Mouse (Mus musculus) liver, embryonic 15.5 days (tissue): ENCODE data around the gene Btg3. TPM values are rescaled to one million over a fixed set of nuclear protein-coding genes. Genes with fewer than 3 reads are reported as not detected.

ENCODE experiments used
- ATAC-seq: fragments of 200-750 bp; cut with Nextera tagmentation; 2 replicates; pipeline ENCODE4 v1.8.0; 2017; ENCODE audit warnings: moderate number of reproducible peaks, mild to moderate bottlenecking, moderate library complexity; ENCODE audit not compliant: insufficient read depth
- H3K27ac ChIP-seq: fragments of 300-500 bp; sonication (generic); replicated peaks from 2 replicates; pipeline ENCODE4 v1.5.1; 2015; ENCODE audit warnings: mild to moderate bottlenecking, inconsistent platforms
- H3K27me3 ChIP-seq: fragments of 300-500 bp; sonication (generic); 2 replicates; pipeline ENCODE4 v1.6.1; 2015; ENCODE audit warnings: mild to moderate bottlenecking, inconsistent platforms
- H3K36me3 ChIP-seq: fragments of 300-500 bp; sonication (generic); replicated peaks from 2 replicates; pipeline ENCODE4 v1.6.1; 2015; ENCODE audit warnings: moderate library complexity, mild to moderate bottlenecking, inconsistent platforms
- H3K4me1 ChIP-seq: fragments of 300-500 bp; sonication (generic); replicated peaks from 2 replicates; pipeline ENCODE4 v1.6.1; 2015; ENCODE audit warnings: inconsistent platforms
- H3K4me2 ChIP-seq: fragments of 300-500 bp; sonication (generic); 2 replicates; pipeline ENCODE4 v1.6.1; 2015; ENCODE audit warnings: moderate library complexity, mild to moderate bottlenecking, inconsistent platforms
- H3K4me3 ChIP-seq: fragments of 300-500 bp; sonication (generic); replicated peaks from 2 replicates; pipeline ENCODE4 v1.5.1; 2015; ENCODE audit warnings: mild to moderate bottlenecking, inconsistent platforms
- H3K9ac ChIP-seq: fragments of 300-500 bp; sonication (generic); 2 replicates; pipeline ENCODE4 v1.6.1; 2015; ENCODE audit warnings: moderate library complexity, mild to moderate bottlenecking, inconsistent platforms
- H3K9me3 ChIP-seq: fragments of 300-500 bp; sonication (generic); replicated peaks from 2 replicates; pipeline ENCODE4 v1.6.1; 2016; ENCODE audit warnings: inconsistent platforms
- WGBS: fragments of 180-500 bp; shearing (Covaris S2); methylation state at CpG from one replicate; pipeline ENCODE4 v1.1.7; 2015; ENCODE audit warnings: mixed read lengths; ENCODE audit not compliant: insufficient replicate concordance; 5-methylcytosine and 5-hydroxymethylcytosine counted together
- polyA plus RNA-seq: library from polyadenylated mRNA; unstranded; fragments of >200 nt; fragmentation: Nextera tagmentation; extraction: Ambion mirVana; gene quantifications from 2 replicates; pipeline ENCODE4 v1.2.1, GENCODE M21; 2015

The Btg3 gene
- polyA plus RNA-seq, 1 experiment from 2014 or later = 21.0 TPM

DNA sequence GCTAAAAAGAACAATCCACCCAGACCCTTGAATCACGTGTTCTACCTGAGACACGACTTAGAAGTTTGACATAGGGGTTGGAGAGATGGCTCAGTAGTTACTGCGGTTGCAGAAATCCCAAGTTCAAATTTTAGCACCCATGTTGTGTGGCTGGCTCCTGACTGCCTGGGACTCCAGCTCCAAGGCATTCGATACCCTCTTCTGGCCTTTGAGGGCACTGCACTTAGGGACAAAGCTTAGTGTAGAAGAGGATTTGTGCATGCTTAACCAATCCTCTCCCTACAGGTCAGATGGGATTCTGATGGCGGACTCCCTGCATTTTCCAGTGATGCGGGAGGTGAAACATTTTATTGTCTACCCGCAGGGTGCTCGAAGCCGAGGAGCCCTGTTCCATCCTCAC is 60.1 kb downstream of the Btg3 start:
- no peak for ATAC-seq
- WGBS = 65% methylated on average over 9 of the region's 9 CpGs

DNA sequence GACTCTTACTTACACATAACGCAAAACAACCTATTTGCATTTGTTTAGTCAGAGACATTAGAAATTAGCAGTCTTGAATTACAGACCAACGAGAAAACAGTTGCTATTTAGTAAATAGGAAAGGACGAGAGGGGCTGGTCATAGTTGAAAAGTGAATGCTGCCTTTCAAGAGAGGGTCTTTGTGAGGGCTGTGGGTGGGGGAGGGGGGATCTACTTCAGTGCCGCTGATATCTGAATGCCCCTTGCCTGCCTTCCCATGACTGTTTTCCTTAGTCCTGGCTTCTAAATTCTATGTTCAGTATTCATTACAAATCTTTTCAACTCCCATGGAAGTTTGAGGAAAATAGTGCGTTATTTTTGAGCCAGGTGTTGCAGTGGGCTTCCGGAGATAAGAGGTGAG is 63.0 kb downstream of the Btg3 start:
- 62% methylated on average over 6 of the region's 6 CpGs for WGBS

More for the DNA sequence above, 60.1 kb downstream of the Btg3 start:
- Histone ChIP-seq H3K36me3 (no peaks in the 10 kb centered on the region), H3K4me1 (0 out of 2 replicates have a peak, but pooled peaks cover 3% of the 10 kb centered on the region), H3K9ac (no peak overlapping the region), H3K4me3 (no peak overlapping the region), H3K27ac (no peak overlapping the region), H3K9me3 (no peaks in the 10 kb centered on the region), H3K4me2 (no peak overlapping the region), H3K27me3 (no peaks in the 10 kb centered on the region)

DNA sequence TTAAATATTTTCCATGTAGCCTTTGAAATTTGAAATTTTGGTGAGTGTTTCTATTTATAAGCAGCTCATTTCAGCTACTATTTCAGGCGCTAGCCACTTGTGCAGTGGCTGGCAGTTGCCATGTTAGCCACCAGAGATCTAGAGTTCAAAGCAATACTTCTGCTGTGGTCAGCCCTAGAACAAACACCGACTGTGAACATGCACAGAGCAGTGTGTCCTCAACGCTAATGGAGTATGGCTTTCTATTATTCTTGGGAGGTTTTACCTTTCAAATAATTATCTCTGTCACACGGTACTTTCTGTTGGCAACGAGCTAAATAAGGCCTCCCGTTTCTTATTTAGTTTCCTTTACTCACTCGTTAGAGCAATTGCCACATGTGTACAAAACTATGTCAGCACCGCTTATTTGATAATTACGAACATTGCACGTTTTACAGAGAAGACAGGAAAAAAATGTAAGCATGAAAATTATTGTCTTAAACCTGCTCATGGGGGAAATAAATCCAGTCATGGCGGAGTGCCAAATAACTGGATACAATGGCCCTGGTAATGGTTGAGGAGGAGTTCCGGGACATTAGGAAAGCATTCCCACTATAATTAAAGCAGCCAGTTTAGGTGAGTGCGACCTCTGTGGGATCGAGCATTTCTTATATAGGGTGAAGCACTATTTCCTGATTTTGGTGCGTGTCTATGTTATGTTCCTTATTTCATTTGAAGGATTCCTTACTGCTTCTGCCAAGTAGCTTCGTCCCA is 63.7 kb downstream of the Btg3 start:
- no peak overlapping the region for H3K4me2 ChIP-seq

More for the DNA sequence above, 63.0 kb downstream of the Btg3 start:
- ATAC-seq = no peak
- Histone ChIP-seq H3K36me3 (no peaks in the 10 kb centered on the region), H3K27me3 (no peaks in the 10 kb centered on the region), H3K4me3 (no peak overlapping the region), H3K4me1 (0 out of 2 replicates have a peak, but pooled peaks cover 3% of the 10 kb centered on the region), H3K4me2 (no peak overlapping the region), H3K27ac (no peak overlapping the region), H3K9ac (no peak overlapping the region), H3K9me3 (no peaks in the 10 kb centered on the region)

DNA sequence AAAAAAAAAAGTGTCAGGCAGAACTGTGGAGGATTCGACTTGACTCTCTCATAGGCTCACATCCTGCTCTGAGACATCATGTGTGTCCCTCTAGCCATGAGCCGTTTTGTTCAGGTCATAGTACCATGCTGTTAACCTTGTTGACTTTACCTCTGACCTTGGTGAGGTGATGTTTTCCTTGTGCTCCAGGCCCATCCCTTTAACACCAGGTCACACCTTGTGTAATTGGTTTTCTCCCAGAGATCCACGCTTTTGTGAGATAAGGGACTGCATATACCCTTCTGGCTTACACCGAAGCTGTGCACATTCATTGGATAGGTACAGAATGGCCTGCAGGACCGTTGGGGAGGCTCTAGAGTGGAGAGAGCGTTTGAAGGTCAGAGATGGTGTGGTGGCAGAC is 67.7 kb downstream of the Btg3 start:
- peak; percentile 75 for ATAC-seq
- no peaks in the 10 kb centered on the region for H3K36me3 ChIP-seq
- H3K9ac ChIP-seq = no peak overlapping the region
- peak overlapping the region; percentile 66; the same call in 1 of the 2 replicates for H3K27ac ChIP-seq
- H3K4me1 ChIP-seq = no peaks in the 10 kb centered on the region
- no peaks in the 10 kb centered on the region for H3K9me3 ChIP-seq
- H3K4me3 ChIP-seq = no peak overlapping the region
- no peaks in the 10 kb centered on the region for H3K27me3 ChIP-seq
- H3K4me2 ChIP-seq = peak overlapping the region; percentile 25; the same call in 1 of the 2 replicates
- WGBS = 56% methylated on average over 6 of the region's 6 CpGs

More for the DNA sequence above, 63.7 kb downstream of the Btg3 start:
- Histone ChIP-seq H3K9me3 (no peaks in the 10 kb centered on the region), H3K27ac (no peak overlapping the region), H3K27me3 (no peaks in the 10 kb centered on the region), H3K9ac (no peak overlapping the region), H3K4me1 (0 out of 2 replicates have a peak, but pooled peaks cover 3% of the 10 kb centered on the region), H3K36me3 (no peaks in the 10 kb centered on the region), H3K4me3 (no peak overlapping the region)
- no peak for ATAC-seq
- 65% methylated on average over 16 of the region's 16 CpGs for WGBS

DNA sequence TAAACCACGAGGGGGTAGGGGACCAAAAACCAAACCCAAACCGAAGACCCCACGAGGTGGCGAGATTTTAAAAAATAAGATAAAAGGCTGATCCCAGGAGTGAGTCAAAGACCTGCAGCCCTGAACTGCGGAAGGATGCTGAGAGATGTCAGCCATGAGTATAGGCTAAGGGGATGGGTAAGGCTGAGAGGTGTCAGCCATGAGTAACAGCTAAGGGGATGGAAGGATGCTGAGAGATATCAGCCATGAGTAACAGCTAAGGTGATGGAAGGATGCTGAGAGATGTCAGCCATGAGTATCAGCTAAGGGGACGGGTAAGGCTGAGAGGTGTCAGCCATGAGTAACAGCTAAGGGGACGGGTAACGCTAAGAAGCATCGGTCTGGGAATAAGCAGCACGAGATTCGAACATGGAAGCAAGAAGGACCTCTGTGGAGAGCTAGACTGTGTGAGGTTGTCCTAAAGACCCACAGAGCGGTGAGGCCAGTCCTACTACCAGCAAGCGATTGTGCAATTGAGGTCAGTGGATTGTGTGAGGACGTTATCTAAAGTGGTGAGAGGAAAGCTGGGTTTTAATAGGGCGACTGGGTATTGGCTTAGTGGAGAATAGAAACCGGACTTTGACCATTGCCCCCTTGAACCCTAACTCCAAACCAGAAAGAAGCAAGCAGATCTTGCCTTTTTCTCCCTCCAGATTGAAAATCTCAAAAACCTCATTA is 69.4 kb downstream of the Btg3 start:
- peaks cover 16% of the 10 kb centered on the region for H3K27me3 ChIP-seq
- WGBS = 60% methylated on average over 16 of the region's 16 CpGs
- H3K4me1 ChIP-seq = no peaks in the 10 kb centered on the region
- peak; percentile 70 for ATAC-seq
- no peak overlapping the region; the same call in 1 of the 2 replicates for H3K4me2 ChIP-seq
- H3K27ac ChIP-seq = peak overlapping the region; percentile 61
- no peak overlapping the region for H3K9ac ChIP-seq
- H3K9me3 ChIP-seq = no peaks in the 10 kb centered on the region
- no peaks in the 10 kb centered on the region for H3K36me3 ChIP-seq
- H3K4me3 ChIP-seq = no peak overlapping the region

DNA sequence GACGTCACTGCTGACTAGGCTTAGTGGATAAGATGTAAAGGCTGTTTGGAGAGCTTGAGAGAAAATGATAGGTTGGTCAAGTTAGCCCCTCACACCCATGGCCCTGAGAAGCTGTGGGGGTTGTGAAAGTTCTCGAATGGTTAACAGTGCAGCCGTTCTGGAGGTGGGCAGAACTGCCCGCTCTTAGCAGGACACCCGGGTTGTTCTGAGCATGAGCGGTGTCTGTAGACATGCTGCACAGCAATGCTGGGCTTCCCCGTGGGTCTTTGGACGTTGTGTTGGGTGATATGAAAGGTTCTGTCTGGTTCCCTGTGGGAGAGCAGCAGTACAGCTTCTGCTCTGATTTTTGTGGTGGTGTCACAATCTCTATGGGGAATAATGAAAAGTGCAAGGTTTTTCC is 70.4 kb downstream of the Btg3 start:
- Histone ChIP-seq H3K4me2 (no peak overlapping the region), H3K36me3 (no peaks in the 10 kb centered on the region), H3K27ac (no peak overlapping the region), H3K4me3 (no peak overlapping the region), H3K9me3 (no peaks in the 10 kb centered on the region), H3K9ac (no peak overlapping the region), H3K4me1 (0 out of 2 replicates have a peak, but pooled peaks cover under 1% of the 10 kb centered on the region), H3K27me3 (peaks cover 26% of the 10 kb centered on the region)
- no peak for ATAC-seq
- WGBS = 56% methylated on average over 8 of the region's 8 CpGs

DNA sequence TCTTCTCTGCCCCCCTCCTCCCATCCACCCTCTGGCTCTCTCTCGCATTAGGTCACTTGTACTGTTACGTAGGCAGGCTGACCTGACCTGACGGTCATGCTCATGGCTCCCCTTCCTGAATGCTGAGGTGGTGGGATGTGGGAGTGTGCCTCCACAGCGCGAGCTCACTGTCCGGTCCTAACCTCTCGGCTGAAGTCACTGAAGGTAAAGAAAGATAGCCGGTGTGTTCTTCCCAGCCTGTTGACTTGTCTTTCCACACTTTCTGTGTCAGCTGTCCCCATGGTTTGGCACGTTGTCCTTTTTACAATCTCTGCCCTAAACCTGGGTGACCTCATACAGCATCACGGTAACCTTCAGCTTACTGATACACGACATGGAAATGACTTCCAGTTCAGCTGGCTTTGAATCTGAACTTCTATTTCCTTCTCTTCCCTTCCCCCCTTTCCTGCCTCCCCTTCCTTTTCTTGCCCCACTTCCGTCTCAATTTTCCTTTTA is 71.3 kb downstream of the Btg3 start:
- 63% methylated on average over 12 of the region's 12 CpGs for WGBS
- no peak overlapping the region; the same call in 1 of the 2 replicates for H3K27ac ChIP-seq

DNA sequence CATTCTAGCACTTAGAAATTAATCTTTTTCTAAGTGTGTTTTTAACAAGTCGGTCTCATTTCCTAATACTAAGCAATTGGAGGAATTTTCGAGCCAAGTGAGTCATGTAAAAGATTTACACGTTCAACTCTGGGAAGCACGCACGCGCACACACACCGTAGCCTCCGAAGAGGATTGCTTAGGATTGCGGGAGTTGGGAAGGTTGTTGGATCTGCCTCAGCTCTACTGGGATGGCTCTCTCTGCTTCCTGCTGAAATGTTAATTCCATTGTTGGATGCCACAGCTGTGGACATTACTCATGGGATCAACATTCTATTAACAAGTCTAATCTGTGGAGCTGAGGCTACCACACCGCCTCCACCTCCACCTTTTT is 74.3 kb downstream of the Btg3 start:
- Histone ChIP-seq H3K27ac (no peak overlapping the region), H3K9ac (0 out of 2 replicates have a peak overlapping the region, but pooled peaks have one; percentile 58), H3K4me3 (peak overlapping the region; percentile 62), H3K9me3 (no peaks in the 10 kb centered on the region), H3K4me1 (peaks cover 8% of the 10 kb centered on the region; the same call in 1 of the 2 replicates), H3K4me2 (peak overlapping the region; percentile 77), H3K36me3 (no peaks in the 10 kb centered on the region), H3K27me3 (peaks cover 50% of the 10 kb centered on the region)
- ATAC-seq = no peak
- WGBS = 9% methylated on average over 10 of the region's 10 CpGs

More for the DNA sequence above, 71.3 kb downstream of the Btg3 start:
- no peak for ATAC-seq
- Histone ChIP-seq H3K4me1 (peaks cover 8% of the 10 kb centered on the region; the same call in 1 of the 2 replicates), H3K27me3 (peaks cover 36% of the 10 kb centered on the region), H3K4me2 (no peak overlapping the region), H3K9ac (no peak overlapping the region), H3K36me3 (no peaks in the 10 kb centered on the region), H3K4me3 (no peak overlapping the region), H3K9me3 (no peaks in the 10 kb centered on the region)

DNA sequence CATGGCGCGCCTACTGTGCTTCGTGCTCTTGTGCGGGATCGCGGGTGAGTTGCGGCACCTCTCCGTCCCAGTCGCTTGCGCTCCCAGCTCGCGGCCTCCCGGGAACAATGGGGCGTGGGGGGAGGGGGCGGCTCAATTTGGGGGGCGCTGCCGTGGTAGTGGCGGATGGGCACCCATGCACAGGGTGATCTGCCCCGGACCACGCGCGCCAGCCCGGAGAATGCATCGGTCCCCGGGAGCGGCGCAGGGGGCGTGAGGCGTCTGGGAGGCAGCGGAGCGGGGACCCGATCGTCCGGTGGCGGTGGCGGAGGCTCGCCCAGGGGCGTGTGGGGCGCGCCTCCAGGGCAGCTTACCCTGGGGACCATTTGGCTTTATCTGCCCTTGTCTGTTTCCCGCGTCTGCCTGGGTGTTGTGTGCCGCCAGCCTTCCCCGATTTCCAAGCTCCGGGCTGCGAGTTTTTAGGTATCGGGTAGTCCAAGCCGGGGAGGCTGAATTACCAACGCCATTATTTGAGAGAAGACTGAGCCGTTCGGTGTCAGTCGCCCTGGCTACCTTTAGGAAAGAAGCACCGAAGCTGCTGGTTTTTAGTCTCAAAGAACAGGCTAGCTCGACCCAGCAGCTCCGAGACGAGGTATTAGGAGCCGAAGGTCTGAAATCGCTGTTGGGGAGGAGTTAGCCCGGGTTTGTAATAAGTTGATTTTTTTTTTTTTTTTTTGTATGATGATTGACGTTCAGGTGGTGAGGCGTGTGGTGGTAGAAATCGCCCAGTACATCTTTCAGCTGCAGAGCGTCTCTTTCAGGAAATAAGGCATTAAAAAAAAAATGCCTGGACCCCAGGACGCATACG is 74.9 kb downstream of the Btg3 start:
- peaks cover 50% of the 10 kb centered on the region for H3K27me3 ChIP-seq
- peak overlapping the region; percentile 59 for H3K27ac ChIP-seq
- no peaks in the 10 kb centered on the region for H3K9me3 ChIP-seq
- under 1% methylated on average over 65 of the region's 65 CpGs for WGBS
- H3K4me2 ChIP-seq = peak overlapping the region; percentile 77
- ATAC-seq = peak; percentile 20
- H3K9ac ChIP-seq = peak overlapping the region; percentile 58
- H3K36me3 ChIP-seq = no peaks in the 10 kb centered on the region
- peak overlapping the region; percentile 62 for H3K4me3 ChIP-seq
- peaks cover 8% of the 10 kb centered on the region; the same call in 1 of the 2 replicates for H3K4me1 ChIP-seq

DNA sequence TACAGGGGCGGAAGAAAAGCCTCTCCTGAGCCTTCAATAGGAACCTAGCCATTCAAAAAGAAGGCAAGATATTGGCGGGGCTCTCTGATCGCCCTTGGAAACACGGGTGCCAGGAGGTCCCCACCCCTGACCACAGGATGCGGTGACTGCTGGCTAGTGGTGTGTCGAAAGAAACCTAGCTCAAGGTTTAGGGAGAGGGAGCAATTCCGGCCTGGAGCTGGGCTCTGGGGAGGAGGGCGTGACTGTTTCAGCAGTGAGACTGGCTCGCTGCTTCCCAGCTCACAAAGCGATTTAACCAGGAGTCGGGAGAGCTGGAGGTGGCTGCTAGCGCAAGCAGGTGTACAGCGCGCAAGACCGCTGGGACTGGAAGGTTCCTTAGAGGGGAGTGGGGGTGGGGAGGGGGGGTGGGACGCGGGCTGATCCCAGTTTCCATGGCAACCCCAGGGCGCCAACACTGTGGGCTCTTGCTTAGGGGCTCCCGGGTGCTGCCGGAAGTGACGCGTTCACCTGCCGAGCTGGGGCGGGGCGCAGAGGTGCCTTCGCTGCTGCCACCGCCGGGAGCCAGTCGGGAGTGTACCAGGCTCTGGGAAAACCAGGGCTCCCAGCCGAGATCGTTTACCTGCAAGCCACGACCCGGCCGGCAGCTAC is 75.7 kb downstream of the Btg3 start, which contains the start of gene Cxadr:
Gene Cxadr (plus strand): TSS at position 307 of the 648 bp plus-strand sequence.
- WGBS = 1% methylated on average over 34 of the region's 34 CpGs
- Histone ChIP-seq H3K36me3 (no peaks in the 10 kb centered on the region), H3K27me3 (peaks cover 50% of the 10 kb centered on the region), H3K27ac (peak within 1 kb of the TSS; percentile 59), H3K4me1 (peaks cover 8% of the 10 kb centered on the region), H3K9ac (peak within 1 kb of the TSS; percentile 58), H3K4me2 (peak within 1 kb of the TSS; percentile 77), H3K9me3 (no peaks in the 10 kb centered on the region), H3K4me3 (peak within 1 kb of the TSS; percentile 62)
- peak; percentile 83 for ATAC-seq
